Mouse (Mus musculus) erythroblast, embryonic 14.5 days (primary cell): ENCODE measurements at regions not wholly inside any gene's neighbourhood (a gene's known extent, or its start where the extent isn't known, plus 50 kb on each side); places are given as distances from the start of the nearest gene placed in this dataset.

Experiments
- GATA1 ChIP-seq: IDR thresholded peaks from 2 replicates; pipeline ENCODE4 v1.6.1; 2012; ENCODE audit warnings: low read length, inconsistent platforms, mixed read lengths
- TAL1 ChIP-seq: IDR thresholded peaks from 3 replicates; pipeline ENCODE4 v1.6.1; 2012; ENCODE audit warnings: low read length, inconsistent platforms, mixed read lengths

DNA sequence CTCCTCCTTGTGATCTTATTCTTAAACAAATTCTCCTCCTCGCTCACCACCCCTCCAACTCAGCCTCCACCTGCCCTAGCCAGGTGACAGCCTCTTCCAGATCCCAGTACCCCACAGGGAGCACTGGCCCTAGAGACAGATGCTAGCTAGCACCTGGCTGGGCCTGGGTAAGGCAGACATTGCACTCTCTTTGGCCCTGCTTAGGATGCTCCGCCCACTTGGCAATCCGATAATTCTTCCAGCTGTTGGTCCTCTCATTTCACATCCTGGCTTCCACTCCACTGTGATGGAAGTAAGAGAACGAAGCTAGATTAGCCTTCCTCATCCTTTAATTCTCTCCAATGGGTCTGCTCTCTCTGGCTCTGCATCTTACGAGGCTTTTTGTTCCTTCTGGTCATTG is 483.4 kb downstream of the Zfp536 start:
- TF ChIP-seq GATA1 (no peak), TAL1 (no peak)
